Mouse (Mus musculus) limb, embryonic 14.5 days (tissue): ENCODE data around the gene Diaph3. TPM values are rescaled to one million over a fixed set of nuclear protein-coding genes. Genes with fewer than 3 reads are reported as not detected.

Experiments used
- ATAC-seq: fragments of 200-750 bp; cut with Nextera tagmentation; 2 replicates; pipeline ENCODE4 v1.8.0; 2017; ENCODE audit warnings: low read depth, moderate number of reproducible peaks, moderate TSS enrichment; ENCODE audit not compliant: low FRiP score
- DNase-seq: peaks from one replicate; pipeline ENCODE4 v3.0.0-alpha.2; 2015; ENCODE audit warnings: low spot score
- H3K27ac ChIP-seq: fragments of 300-500 bp; sonication (generic); replicated peaks from 2 replicates; pipeline ENCODE4 v1.5.1; 2014; ENCODE audit warnings: low read depth, mild to moderate bottlenecking, low read length, moderate library complexity, mixed read lengths
- H3K27me3 ChIP-seq: fragments of 300-500 bp; sonication (generic); 2 replicates; pipeline ENCODE4 v1.6.1; 2014; ENCODE audit warnings: low read length, mixed read lengths; ENCODE audit not compliant: control insufficient read depth, insufficient read depth
- H3K36me3 ChIP-seq: fragments of 300-500 bp; sonication (generic); 2 replicates; pipeline ENCODE4 v1.6.1; 2014; ENCODE audit warnings: mild to moderate bottlenecking, low read length, moderate library complexity, mixed read lengths; ENCODE audit not compliant: control insufficient read depth, insufficient read depth
- H3K4me1 ChIP-seq: fragments of 300-500 bp; sonication (generic); 2 replicates; pipeline ENCODE4 v1.6.1; 2014; ENCODE audit warnings: antibody characterized with exemption, low read length, mixed read lengths; ENCODE audit not compliant: control insufficient read depth, insufficient read depth
- H3K4me2 ChIP-seq: fragments of 300-500 bp; sonication (generic); replicated peaks from 2 replicates; pipeline ENCODE4 v1.6.1; 2014; ENCODE audit warnings: low read depth, mild to moderate bottlenecking, low read length, moderate library complexity; ENCODE audit not compliant: severe bottlenecking
- H3K4me3 ChIP-seq: fragments of 300-500 bp; sonication (generic); replicated peaks from 2 replicates; pipeline ENCODE4 v1.5.1; 2014; ENCODE audit warnings: low read length
- H3K9ac ChIP-seq: fragments of 300-500 bp; sonication (generic); 2 replicates; pipeline ENCODE4 v1.6.1; 2014; ENCODE audit warnings: mild to moderate bottlenecking, low read depth, low read length, moderate library complexity; ENCODE audit not compliant: severe bottlenecking
- H3K9me3 ChIP-seq: fragments of 300-500 bp; sonication (generic); 2 replicates; pipeline ENCODE4 v1.6.1; 2016; ENCODE audit warnings: low read length; ENCODE audit not compliant: control insufficient read depth
- POLR2A ChIP-seq: fragments of 200-500 bp; IDR thresholded peaks from 2 replicates; pipeline ENCODE4 v1.8.0; 2012; ENCODE audit warnings: inconsistent platforms, mild to moderate bottlenecking, moderate library complexity, borderline replicate concordance; ENCODE audit not compliant: insufficient read depth, insufficient read length; ENCODE audit errors: extremely low read depth
- WGBS: fragments of 180-500 bp; shearing (Covaris S2); extraction: QIAGEN DNeasy Blood & Tissue Kit; methylation state at CpG from one replicate; pipeline ENCODE4 v1.1.7; 2014; 5-methylcytosine and 5-hydroxymethylcytosine counted together
- polyA plus RNA-seq, 2 experiments: library from polyadenylated mRNA; depleted of rRNA in 1 of 2; stranded (reverse) in 1 of 2; unstranded in 1 of 2; fragments of >200 nt; fragmentation: Nextera tagmentation in 1 of 2; extraction: Ambion mirVana in 1 of 2; gene quantifications; 2 replicates each; pipeline versions ENCODE4 v1.2.1 to v1.2.3; 2012 to 2014

Diaph3 gene
- polyA plus RNA-seq, 2 experiments: 7.3 to 10.5 TPM

GRCm38 (mm10) chr14:86898898-86899297 is 242.1 kb downstream of the Diaph3 start:
- ATAC-seq: no peak
- no peak overlapping the region for H3K27ac ChIP-seq
- DNase-seq: no peak
- H3K36me3 ChIP-seq: no peaks in the 10 kb centered on the region
- H3K27me3 ChIP-seq: no peaks in the 10 kb centered on the region
- no peak for TF ChIP-seq POLR2A
- no peak overlapping the region for H3K4me2 ChIP-seq
- no peaks in the 10 kb centered on the region for H3K4me1 ChIP-seq
- H3K9me3 ChIP-seq: no peaks in the 10 kb centered on the region
- no peak overlapping the region for H3K9ac ChIP-seq
- H3K4me3 ChIP-seq: no peak overlapping the region

- no peak overlapping the region for H3K4me3 ChIP-seq
- TF ChIP-seq POLR2A: no peak
- H3K9ac ChIP-seq: no peak overlapping the region
- H3K27me3 ChIP-seq: no peaks in the 10 kb centered on the region
- H3K4me1 ChIP-seq: no peaks in the 10 kb centered on the region
- H3K36me3 ChIP-seq: no peaks in the 10 kb centered on the region
- WGBS: 61% methylated on average over 3 of the region's 3 CpGs
- ATAC-seq: no peak
- no peaks in the 10 kb centered on the region for H3K9me3 ChIP-seq
- DNase-seq: no peak
- H3K27ac ChIP-seq: no peak overlapping the region
- H3K4me2 ChIP-seq: no peak overlapping the region
These were observed 251.8 kb downstream of the Diaph3 start for GRCm38 (mm10) chr14:86889070-86889804.

- TF ChIP-seq POLR2A: no peak
- H3K4me2 ChIP-seq: no peak overlapping the region
- DNase-seq (no peak), ATAC-seq (no peak)
- H3K4me3 ChIP-seq: no peak overlapping the region
- H3K36me3 ChIP-seq: no peaks in the 10 kb centered on the region
- H3K27me3 ChIP-seq: no peaks in the 10 kb centered on the region
- H3K4me1 ChIP-seq: no peaks in the 10 kb centered on the region
- H3K9ac ChIP-seq: no peak overlapping the region
- no peak overlapping the region for H3K27ac ChIP-seq
- WGBS: 76% methylated on average over 5 of the region's 5 CpGs
- H3K9me3 ChIP-seq: no peaks in the 10 kb centered on the region
These were observed 255.5 kb downstream of the Diaph3 start for GRCm38 (mm10) chr14:86885417-86886098.

- 94% methylated on average over 5 of the region's 5 CpGs for WGBS
- Histone ChIP-seq H3K36me3 (peaks cover 4% of the 10 kb centered on the region; the same call in 1 of the 2 replicates), H3K4me2 (no peak overlapping the region), H3K4me3 (no peak overlapping the region), H3K27me3 (no peaks in the 10 kb centered on the region), H3K27ac (no peak overlapping the region), H3K4me1 (no peaks in the 10 kb centered on the region), H3K9me3 (no peaks in the 10 kb centered on the region), H3K9ac (no peak overlapping the region)
- DNase-seq: peak; percentile 31
- no peak for ATAC-seq
- TF ChIP-seq POLR2A: no peak
These were observed 271.5 kb downstream of the Diaph3 start for GRCm38 (mm10) chr14:86869536-86869935.

- Histone ChIP-seq H3K9ac (no peak overlapping the region), H3K4me2 (no peak overlapping the region), H3K4me1 (no peaks in the 10 kb centered on the region), H3K9me3 (no peaks in the 10 kb centered on the region), H3K4me3 (no peak overlapping the region), H3K36me3 (peaks cover 4% of the 10 kb centered on the region; the same call in 1 of the 2 replicates), H3K27ac (no peak overlapping the region), H3K27me3 (no peaks in the 10 kb centered on the region)
- DNase-seq (no peak), ATAC-seq (no peak)
- no peak for TF ChIP-seq POLR2A
- 78% methylated on average over 3 of the region's 3 CpGs for WGBS
These were observed 273.9 kb downstream of the Diaph3 start for GRCm38 (mm10) chr14:86867143-86867542.
